Mouse (Mus musculus) thymus, adult 2 months (tissue): ENCODE measurements at regions not wholly inside any gene's neighbourhood (a gene's known extent, or its start where the extent isn't known, plus 50 kb on each side); places are given as distances from the start of the nearest gene placed in this dataset.

Source experiments
- CTCF ChIP-seq: fragments of 200-500 bp; IDR thresholded peaks from 2 replicates; pipeline ENCODE4 v1.5.1; 2012; ENCODE audit warnings: mild to moderate bottlenecking, control low read depth, low read length, moderate library complexity, borderline replicate concordance; ENCODE audit not compliant: control insufficient read depth, poor library complexity, insufficient read depth; ENCODE audit errors: extremely low read depth
- POLR2A ChIP-seq: fragments of 200-500 bp; IDR thresholded peaks from 2 replicates; pipeline ENCODE4 v1.6.1; 2012; ENCODE audit warnings: mild to moderate bottlenecking, low read length, control low read depth, moderate library complexity; ENCODE audit not compliant: control insufficient read depth, poor library complexity, insufficient read depth; ENCODE audit errors: extremely low read depth

DNA sequence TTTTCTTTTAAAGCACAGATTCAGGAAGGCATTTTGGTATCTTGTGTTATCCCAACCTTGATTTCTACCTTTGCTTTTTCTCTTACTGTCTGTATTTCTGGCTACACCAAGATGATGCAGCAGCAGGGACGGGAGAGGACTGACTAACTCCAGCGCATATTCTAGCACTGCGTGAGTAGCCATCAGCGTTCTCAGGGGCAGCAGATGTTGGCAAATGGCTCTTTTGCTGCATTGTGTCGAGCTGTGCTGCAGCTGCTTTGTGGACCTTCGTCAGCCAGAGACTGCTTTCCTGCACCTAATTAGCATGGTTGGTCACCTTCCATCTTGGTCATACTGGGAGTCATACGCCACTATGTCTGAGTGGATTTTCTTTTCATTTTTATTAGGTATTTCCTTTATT is 133.4 kb upstream of the D16Ertd472e start:
- no peak for TF ChIP-seq CTCF
- no peak for TF ChIP-seq POLR2A
